Mouse (Mus musculus) megakaryocyte progenitor cell, adult 5-6 weeks (primary cell): Measurements from ENCODE around the gene Rasgrp2. TPM values are rescaled to one million over a fixed set of nuclear protein-coding genes. Genes with fewer than 3 reads are reported as not detected.
A peak's percentile ranks its signal among the peaks of the same experiment; 100 is the strongest.

ENCODE experiments used
- ATAC-seq: replicated peaks from 2 replicates; pipeline ENCODE4 v1.8.0; 2016; ENCODE audit warnings: mild to moderate bottlenecking, moderate TSS enrichment, inconsistent platforms; ENCODE audit not compliant: poor library complexity
- total RNA-seq, 2 experiments: library from RNA; stranded (forward) in 1 of 2; stranded (reverse) in 1 of 2; fragments of 157-497, 149-512 nt in 1 of 2; fragments of 200-1000 nt in 1 of 2; gene quantifications; 2 replicates each; pipeline versions ENCODE4 v1.2.3 to v1.2.4; 2015 to 2017

Rasgrp2 gene
- total RNA-seq, 2 experiments from 2014 or later: 223 to 290 TPM

GRCm38 (mm10) chr19:6407109-6407508, 8.0 kb downstream of the Rasgrp2 start:
- no peak for ATAC-seq

- no peak for ATAC-seq
Observed at GRCm38 (mm10) chr19:6407816-6408510, 8.8 kb downstream of the Rasgrp2 start.

DNA sequence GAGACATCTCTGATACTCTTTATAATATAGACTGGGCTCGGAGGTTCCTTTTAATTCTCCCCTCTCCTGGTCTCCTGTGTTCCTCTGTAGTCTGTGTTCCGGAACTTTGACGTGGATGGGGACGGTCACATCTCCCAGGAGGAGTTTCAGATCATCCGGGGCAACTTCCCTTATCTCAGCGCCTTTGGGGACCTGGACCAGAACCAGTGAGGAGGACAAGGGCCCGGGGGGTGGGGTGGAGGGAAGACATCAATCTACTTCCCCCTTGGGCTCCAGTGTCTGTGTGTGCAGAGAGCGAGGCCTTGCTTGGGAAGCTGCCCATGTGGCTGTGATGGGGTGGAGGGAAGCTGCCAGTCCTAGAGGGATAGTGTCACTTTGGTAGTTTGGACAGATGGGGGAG, 9.6 kb downstream of the Rasgrp2 start:
- no peak for ATAC-seq

DNA sequence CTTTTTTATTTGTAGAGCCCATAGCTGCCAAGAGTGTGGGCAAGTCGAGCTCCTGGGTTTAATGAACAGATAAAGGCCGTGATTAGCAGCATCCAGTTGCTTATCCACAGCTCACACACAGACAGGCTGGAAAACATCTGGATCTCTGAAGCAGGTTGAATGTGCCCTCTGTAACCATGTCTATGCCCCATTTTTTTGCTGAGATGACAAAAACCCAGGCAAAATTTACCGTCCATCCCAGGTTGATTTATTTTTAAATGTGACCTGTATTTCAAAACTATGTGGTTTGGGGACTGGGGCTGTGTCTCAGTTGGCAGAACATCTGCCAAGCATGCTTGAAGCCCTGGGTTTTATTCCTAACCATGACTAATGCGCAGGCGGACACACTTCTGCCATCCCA, 10.0 kb downstream of the Rasgrp2 start:
- ATAC-seq: no peak

DNA sequence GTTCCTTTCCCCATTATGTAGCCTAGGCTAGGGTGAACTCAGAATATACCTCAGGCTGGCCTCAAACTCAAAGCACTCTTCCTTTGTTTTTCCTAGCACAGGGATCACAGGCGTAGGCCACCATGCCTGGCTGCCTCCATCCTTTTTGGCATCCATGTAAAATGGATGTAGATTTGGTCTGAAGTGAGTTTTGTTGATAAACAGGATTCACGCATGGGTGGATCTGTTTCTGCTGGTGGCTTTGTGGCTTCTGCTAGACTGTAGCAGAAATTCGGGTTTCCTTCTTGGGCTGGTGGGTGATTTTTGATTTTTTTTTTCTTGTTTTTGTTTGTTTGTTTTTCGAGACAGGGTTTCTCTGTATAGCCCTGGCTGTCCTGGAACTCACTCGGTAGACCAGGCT, 10.8 kb downstream of the Rasgrp2 start:
- no peak for ATAC-seq

DNA sequence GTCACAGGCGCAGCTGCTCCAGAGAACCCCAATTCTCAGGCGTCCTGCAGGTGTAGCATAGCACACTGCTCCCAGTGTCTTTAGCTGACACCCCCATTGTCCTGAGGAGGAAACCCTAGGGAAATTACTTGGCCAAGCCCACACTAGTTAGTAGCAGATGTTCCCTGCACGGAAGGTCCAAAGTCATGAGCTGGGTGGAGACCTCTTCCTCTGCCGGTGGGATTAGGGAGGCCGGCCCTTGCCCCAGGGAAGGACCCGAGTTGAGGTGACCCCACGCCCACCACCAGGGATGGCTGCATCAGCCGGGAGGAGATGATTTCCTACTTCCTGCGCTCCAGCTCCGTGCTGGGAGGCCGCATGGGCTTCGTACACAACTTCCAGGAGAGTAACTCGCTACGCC, 13.7 kb downstream of the Rasgrp2 start:
- no peak for ATAC-seq

DNA sequence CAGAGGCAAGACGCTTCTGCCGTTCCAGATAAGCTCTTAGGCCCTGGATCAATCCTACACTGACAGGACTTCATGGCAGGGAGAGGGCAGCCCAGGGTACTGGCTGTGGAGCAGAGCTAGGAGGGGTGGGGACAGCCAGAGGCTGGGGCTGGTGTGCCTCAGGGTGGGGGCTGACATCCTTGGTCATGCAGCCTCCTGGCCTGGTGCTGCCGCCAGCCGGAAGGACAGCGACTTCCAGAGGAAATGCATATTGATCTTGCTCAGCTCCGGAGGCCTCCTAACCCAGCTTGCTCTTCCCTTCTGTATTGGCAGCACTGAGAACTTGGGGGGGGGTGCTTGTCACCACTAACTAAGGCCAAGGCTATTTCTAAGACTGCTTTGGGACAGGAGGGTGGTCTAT, 16.3 kb downstream of the Rasgrp2 start:
- ATAC-seq: no peak

DNA sequence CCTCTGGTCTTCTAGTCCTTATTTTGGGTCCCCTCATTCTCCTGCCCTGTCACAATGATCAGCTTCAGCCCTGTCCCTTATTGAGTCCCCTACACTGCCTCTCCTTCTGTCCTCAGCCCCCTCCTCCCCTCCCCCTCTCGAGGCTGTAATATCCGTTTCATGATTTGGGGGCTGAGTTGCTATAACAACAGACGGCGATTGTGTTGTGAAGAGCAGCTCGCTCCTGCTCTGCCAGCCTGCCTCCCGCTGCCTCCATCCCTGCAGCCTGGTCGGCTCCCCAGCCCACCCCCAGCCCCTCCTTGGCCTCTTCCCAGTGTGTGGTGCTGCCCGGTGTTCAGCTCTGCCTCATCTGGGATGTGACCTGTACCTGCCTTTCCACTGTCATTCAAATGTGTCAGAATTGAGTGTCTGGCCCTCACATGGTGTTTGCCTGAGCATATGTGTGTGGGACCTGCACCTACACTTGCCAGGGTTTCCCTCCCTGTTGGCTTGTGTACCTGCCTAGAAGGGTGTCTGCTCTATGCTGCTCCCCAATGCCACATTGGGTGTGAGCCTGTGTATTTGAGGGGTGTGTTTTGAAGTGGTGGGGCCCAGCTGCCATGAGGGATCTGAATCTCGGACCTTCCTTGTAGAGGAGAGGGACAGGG, 17.1 kb downstream of the Rasgrp2 start:
- no peak for ATAC-seq

DNA sequence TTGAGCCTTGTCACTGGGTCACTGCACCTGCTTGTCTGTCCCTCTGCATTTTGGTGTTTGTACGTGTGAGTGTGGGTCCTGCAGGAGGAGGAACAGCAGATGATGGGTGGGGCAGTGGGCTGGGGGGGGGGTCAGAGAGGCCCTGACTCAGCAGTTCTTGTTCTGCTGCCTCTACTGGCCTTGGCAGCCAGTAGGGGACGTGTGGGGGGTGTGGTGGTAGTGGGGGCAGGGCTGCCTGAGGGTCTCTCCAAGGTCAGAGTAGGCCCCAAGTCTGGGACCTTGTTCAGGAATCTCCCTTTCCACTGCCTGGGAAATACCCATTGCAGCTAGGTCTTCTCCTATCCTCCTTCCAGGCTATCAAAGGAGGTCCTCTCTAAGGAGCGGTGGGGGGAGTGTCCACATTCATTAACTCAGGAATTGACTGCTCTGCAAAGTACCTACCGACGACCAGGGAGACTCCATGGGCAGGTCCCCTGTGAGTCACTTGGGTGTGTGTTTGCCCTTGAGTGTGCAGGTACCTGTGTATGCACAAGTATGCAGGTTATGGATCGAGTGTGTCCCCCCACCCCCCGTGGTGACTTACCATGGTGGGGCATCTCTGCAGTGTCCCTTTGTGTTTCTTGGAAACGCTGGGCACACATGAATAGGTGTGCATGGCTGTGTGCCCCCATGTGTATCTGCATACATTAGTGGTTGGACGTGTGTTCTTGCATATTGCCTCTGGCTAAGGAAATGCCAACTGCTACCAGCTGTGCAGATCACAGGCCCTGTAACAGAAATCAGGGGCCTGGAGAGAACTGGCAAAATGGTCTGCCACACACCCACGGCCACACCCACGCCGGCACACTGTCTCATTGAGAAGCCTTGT, 18.0 kb downstream of the Rasgrp2 start:
- no peak for ATAC-seq

GRCm38 (mm10) chr19:6418233-6418879, 19.2 kb downstream of the Rasgrp2 start, which contains the start of gene Nrxn2:
TSS of gene Nrxn2 (plus strand) at chr19:6418731.
- ATAC-seq: peak; percentile 85

- no peak for ATAC-seq
Observed at GRCm38 (mm10) chr19:6418984-6419692, 20.0 kb downstream of the Rasgrp2 start.

DNA sequence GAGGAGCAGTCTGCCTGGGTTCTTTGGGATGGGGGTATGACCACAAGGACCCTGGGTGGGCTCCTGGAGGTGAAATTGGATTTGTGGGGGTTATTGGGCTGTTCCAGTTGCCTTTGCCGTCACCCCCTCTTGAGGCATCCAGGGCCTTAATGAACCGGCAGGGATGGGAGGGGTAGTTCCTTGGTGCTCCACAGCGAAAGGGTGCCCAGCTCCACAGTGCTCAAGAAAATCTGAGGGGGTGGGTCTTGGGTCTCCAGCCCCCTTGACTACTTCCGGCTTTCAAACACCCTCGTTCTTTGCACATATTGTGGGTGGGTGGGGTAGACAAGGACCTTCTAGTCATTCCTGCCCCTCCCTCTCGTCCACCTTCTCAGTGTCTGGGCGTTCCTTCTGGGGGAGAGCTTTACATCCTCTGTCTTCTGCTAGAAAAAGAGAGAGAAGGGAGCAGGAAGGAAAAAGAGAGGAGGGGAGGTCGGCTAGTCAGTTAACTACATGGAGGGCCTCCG, 20.7 kb downstream of the Rasgrp2 start:
- ATAC-seq: no peak

DNA sequence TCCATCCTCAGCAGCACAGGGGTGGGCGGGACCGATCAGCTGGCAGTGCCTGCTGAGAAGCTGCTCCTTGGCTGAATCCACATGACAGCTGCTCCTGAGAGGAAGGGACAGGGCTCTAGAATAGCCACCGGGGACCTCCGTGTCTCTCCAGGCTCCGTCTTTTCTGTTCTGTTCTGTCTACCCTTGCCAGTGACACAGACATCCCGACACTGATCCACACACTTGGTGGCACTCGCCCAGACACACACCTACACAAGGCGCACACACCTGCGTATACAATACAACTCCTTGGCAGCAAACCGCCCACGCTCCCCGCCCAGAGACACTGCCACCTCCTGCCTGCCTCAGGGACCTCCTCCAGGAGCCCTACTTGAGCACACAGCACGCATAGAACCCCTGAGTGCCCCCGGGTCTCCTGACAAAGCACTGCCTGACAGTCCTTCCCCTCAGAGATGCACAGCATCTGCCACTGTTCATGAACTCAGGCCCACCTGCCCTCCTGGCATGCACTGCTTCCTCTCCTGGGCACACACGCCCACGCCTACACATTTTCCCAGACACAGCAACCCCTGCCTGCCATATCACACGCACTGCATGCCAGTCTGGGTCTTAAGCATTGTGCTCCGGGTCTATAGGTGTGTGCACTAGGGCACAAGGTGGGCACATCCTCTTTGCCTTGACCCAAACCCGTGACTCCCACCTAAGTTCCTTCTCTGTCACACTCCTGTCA, 21.5 kb downstream of the Rasgrp2 start:
- ATAC-seq: no peak

GRCm38 (mm10) chr19:6421211-6421590, 22.1 kb downstream of the Rasgrp2 start:
- no peak for ATAC-seq

DNA sequence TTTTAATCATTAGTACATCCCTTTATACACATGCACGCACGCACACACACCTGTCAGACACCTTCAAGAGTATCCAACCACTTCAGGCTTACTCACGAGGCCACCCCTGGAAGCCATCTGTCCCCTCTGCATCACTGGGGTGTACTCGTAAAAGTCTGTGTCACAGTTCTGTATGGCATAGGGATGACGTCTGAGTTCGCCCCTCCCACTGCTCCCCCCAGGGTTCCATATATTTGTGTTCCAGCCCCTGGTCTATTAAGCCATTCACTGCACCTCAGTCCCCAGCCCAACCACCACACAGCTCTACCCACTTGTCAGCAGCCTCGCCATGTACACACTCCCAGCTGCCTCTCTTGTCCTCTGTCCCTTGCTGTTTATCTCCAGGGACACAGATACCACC, 22.9 kb downstream of the Rasgrp2 start:
- no peak for ATAC-seq

DNA sequence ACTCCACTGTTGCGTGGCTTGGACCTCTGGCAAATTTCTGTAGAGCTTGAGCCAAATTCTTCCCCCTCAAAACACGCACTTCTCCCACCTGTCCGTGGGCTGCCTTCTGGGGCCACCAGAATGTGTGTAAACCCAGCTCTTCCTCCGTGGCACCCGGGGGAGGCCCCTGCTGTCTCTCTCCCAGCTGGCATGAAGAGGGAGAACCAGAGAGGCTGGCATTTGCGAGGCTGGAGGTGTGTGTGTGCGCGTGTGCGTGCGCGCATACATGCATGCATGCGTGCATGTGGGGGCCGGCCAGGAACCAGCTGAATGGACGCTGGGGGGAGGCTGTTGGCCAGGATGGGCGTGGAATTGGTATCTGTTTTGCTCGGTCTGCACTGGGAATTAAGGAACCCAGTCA, 24.1 kb downstream of the Rasgrp2 start:
- ATAC-seq: no peak

DNA sequence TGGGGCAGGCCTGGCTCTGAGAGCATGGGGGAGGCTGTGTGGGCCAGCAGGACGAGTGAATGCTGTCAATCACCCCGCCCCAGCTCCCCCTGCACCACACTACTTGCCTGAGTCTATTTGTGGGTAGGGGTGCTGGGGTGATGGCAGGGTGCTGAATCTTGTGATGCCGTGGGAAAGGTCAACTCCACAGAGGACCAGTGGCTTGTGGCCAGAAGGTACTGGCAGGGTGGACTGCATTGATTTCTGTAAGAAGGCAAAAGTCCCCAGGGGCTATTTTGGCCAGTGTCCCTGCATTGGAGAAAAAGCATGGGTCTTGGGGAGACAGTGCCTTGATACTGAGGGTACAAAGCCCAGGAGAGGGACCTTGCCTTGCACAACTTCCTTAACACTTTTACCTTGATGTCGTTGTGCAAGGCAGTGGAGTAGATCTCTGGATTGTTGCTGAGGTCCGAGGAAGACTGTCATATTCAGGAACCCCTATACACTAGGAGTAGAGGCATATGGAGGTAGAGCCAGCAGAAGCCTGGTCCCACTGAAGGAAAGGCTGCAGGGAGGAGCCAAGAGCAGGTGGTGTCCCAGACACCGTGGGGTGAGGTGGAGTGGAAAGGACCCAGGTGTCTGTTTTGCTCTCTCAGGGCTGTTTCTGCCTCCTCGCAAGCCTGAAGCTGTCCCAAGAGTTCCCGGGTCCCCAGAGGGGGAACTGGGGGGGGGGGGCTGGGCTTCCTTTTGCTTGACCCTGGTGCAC, 25.2 kb downstream of the Rasgrp2 start:
- ATAC-seq: no peak

DNA sequence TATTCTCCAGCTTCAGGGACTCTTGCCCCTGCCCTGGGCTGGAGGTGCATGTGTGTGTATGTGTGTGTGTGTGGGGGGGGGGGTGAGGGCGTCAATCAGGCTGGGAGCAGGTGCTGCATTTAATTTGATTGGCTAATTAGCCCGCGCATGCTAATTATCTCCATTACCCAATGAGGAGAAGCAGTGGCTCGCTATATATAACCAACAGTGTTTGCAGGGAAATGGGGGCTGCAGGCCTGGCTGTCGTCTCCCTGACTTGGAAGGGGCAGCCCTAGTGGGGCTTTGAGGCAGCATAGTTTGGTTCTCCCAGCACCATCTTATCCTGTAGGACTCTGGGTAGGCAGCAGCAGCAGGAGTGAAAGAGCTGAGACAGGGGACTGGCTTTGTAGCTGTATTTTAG, 26.5 kb downstream of the Rasgrp2 start:
- no peak for ATAC-seq
